Mouse (Mus musculus) midbrain, embryonic 12.5 days (tissue): Measurements from ENCODE around the gene Epb41l3. TPM values are rescaled to one million over a fixed set of nuclear protein-coding genes. Genes with fewer than 3 reads are reported as not detected.

Source experiments
- ATAC-seq: fragments of 200-750 bp; cut with Nextera tagmentation; 2 replicates; pipeline ENCODE4 v1.8.0; 2017; ENCODE audit warnings: low read depth, moderate TSS enrichment, moderate library complexity; ENCODE audit not compliant: low FRiP score
- H3K27ac ChIP-seq: fragments of 300-500 bp; sonication (generic); replicated peaks from 2 replicates; pipeline ENCODE4 v1.5.1; 2016; ENCODE audit warnings: mild to moderate bottlenecking
- H3K27me3 ChIP-seq: fragments of 300-500 bp; sonication (generic); 2 replicates; pipeline ENCODE4 v1.6.1; 2016; ENCODE audit warnings: mild to moderate bottlenecking
- H3K36me3 ChIP-seq: fragments of 300-500 bp; sonication (generic); 2 replicates; pipeline ENCODE4 v1.6.1; 2016
- H3K4me1 ChIP-seq: fragments of 300-500 bp; sonication (generic); 2 replicates; pipeline ENCODE4 v1.6.1; 2016
- H3K4me2 ChIP-seq: fragments of 300-500 bp; sonication (generic); replicated peaks from 2 replicates; pipeline ENCODE4 v1.6.1; 2016; ENCODE audit warnings: mild to moderate bottlenecking, moderate library complexity
- H3K4me3 ChIP-seq: fragments of 300-500 bp; sonication (generic); 2 replicates; pipeline ENCODE4 v1.5.1; 2016; ENCODE audit warnings: mild to moderate bottlenecking
- H3K9ac ChIP-seq: fragments of 300-500 bp; sonication (generic); replicated peaks from 2 replicates; pipeline ENCODE4 v1.6.1; 2016; ENCODE audit warnings: mild to moderate bottlenecking, moderate library complexity
- H3K9me3 ChIP-seq: fragments of 300-500 bp; sonication (generic); 2 replicates; pipeline ENCODE4 v1.6.1; 2016; ENCODE audit warnings: mild to moderate bottlenecking
- WGBS: fragments of 180-500 bp; shearing (Covaris S2); methylation state at CpG from one replicate; pipeline ENCODE4 v1.1.7; 2016; 5-methylcytosine and 5-hydroxymethylcytosine counted together
- polyA plus RNA-seq: library from polyadenylated mRNA; unstranded; fragments of >200 nt; fragmentation: Nextera tagmentation; extraction: Ambion mirVana; gene quantifications from 2 replicates; pipeline ENCODE4 v1.2.1, GENCODE M21; 2016

The Epb41l3 gene
- polyA plus RNA-seq, 1 experiment from 2014 or later = 78.0 TPM

- H3K4me1 ChIP-seq = no peaks in the 10 kb centered on the region
- no peaks in the 10 kb centered on the region for H3K36me3 ChIP-seq
- 94% methylated on average over 2 of the region's 2 CpGs for WGBS
- H3K9me3 ChIP-seq = no peaks in the 10 kb centered on the region
- H3K4me3 ChIP-seq = no peak overlapping the region
- ATAC-seq = no peak
- no peak overlapping the region for H3K4me2 ChIP-seq
- H3K27ac ChIP-seq = no peak overlapping the region
- H3K9ac ChIP-seq = no peak overlapping the region
- H3K27me3 ChIP-seq = no peaks in the 10 kb centered on the region
Measured at GRCm38 (mm10) chr17:69322721-69323120, 247.2 kb downstream of the Epb41l3 start.

Other genes starting within 250 kb of the Epb41l3 start
- 4.1 and 4.7 TPM in 2 replicates for gene Tmem200c, start 249.1 kb upstream of the Epb41l3 start, polyA plus RNA-seq